Comparison of ENCODE assay signal across 8 mouse cellular contexts in genomic region chr4:114917091-114917490, GRCm38 (mm10). TPM values are rescaled to one million over a fixed set of nuclear protein-coding genes. Genes with fewer than 3 reads are reported as not detected.
A peak's percentile ranks its signal among the peaks of the same experiment; 100 is the strongest.
DNase-seq lines count a peak whose midpoint lies in the region; ATAC-seq and TF ChIP-seq lines count a peak whose summit lies in the region.
"Had no signal": no experiment of that assay in that cellular context is flagged by ENCODE, and none has a peak within 500 bp of the region (broad histone marks: within the 10 kb centered on the region; RNA-seq: fewer than 3 reads in every experiment).

No protein-coding gene starts in this region.

- no peak overlapping the region for H3K4me3 ChIP-seq in E14TG2a.4 (replicated peaks; ENCODE audit: low read length)

- no peaks in the 10 kb centered on the region for H3K36me3 ChIP-seq in E14TG2a.4 (ENCODE audit: insufficient read depth, low read length)

- peak; percentile 86 for ATAC-seq in megakaryocyte, adult 5-6 weeks (ENCODE audit: poor library complexity, severe bottlenecking)

- TF ChIP-seq CTCF in E14TG2a.4 (conservative IDR thresholded peaks at IDR 0.05; ENCODE audit: low read length) = peak; percentile 90

- DNase-seq in layer of hippocampus, adult 11-12 months (ENCODE audit: low spot score) = peak; percentile 19
- no peak for DNase-seq in layer of hippocampus, adult 8-10 months (ENCODE audit: low spot score in 2 of 2)
- DNase-seq in ZHBTc4 (ENCODE audit: low read depth, low spot score) = peak; percentile 79
- peak; percentile 54 for DNase-seq in gastrocnemius, postnatal 14 days
- no peak for DNase-seq in layer of hippocampus, adult 9-10 months (ENCODE audit: low spot score)

- H3K9me3 ChIP-seq in E14TG2a.4 (ENCODE audit: low read length) = no peaks in the 10 kb centered on the region

- intact Hi-C loops in gastrocnemius, postnatal 14 days (cut with DNase I; ENCODE audit: low total_unique reads) = loop anchor here (2.0 kb wide), 1 partner anchor 30 kb away; no protein-coding TSS in a partner anchor

- peaks cover 78% of the 10 kb centered on the region for H3K27me3 ChIP-seq in E14TG2a.4 (ENCODE audit: insufficient read depth, low read length)

- peaks cover 15% of the 10 kb centered on the region for H3K4me1 ChIP-seq in E14TG2a.4 (replicated peaks; ENCODE audit: low read depth, low read length)

RNA-seq across cellular contexts. Expression of gene Foxd2, which starts 8.4 kb away (rescaled TPM):
- under 1 TPM; 0.35 to 0.52 (median 0.39) TPM for total RNA-seq in layer of hippocampus, adult 8-10 months (2022)
- total RNA-seq in gastrocnemius, postnatal 14 days (2021) = under 1 TPM; 0.42 to 0.72 TPM
- 0.42 and 0.66 TPM in 2 replicates for total RNA-seq in megakaryocyte, adult 5-6 weeks (2015)
- 0.66 and 0.77 TPM in 2 replicates for total RNA-seq in megakaryocyte, adult 5-6 weeks (2017)

RNA-seq across cellular contexts. Expression of gene Foxe3, which starts 8.7 kb away (rescaled TPM):
- not detected for total RNA-seq in layer of hippocampus, adult 8-10 months (2022)
- total RNA-seq in gastrocnemius, postnatal 14 days (2021) = not detected
- total RNA-seq in megakaryocyte, adult 5-6 weeks (2015) = not detected in 2 replicates
- total RNA-seq in megakaryocyte, adult 5-6 weeks (2017) = not detected in 2 replicates
- total RNA-seq: gastrocnemius, postnatal 4 days had no signal

Comparison
In these comparisons a context has a peak if more than half of its experiments do, and no peak if none do; other contexts are left out.
1. DNase-seq: peak in layer of hippocampus, adult 11-12 months (single experiment), ZHBTc4 (single experiment) and gastrocnemius, postnatal 14 days (single experiment); none in layer of hippocampus, adult 8-10 months (0 of 2) and layer of hippocampus, adult 9-10 months (single experiment).